Mouse (Mus musculus) CD4-positive, CD25-positive, alpha-beta regulatory T cell, adult 9 weeks (primary cell): Measurements from ENCODE around the gene Apobec2. TPM values are rescaled to one million over a fixed set of nuclear protein-coding genes. Genes with fewer than 3 reads are reported as not detected.

Source experiments
- polyA plus RNA-seq: library from polyadenylated mRNA; unstranded; fragments of 100-300 nt; shearing (Covaris generic); gene quantifications from one replicate; pipeline ENCODE4 v1.2.1, GENCODE M21; 2017

Gene Apobec2
- 8.5 TPM for polyA plus RNA-seq

GRCm38 (mm10) chr17:48432158-48432980 is at the start of gene Apobec2:
Gene Apobec2, minus strand, starts transcription at chr17:48432930.

DNA sequence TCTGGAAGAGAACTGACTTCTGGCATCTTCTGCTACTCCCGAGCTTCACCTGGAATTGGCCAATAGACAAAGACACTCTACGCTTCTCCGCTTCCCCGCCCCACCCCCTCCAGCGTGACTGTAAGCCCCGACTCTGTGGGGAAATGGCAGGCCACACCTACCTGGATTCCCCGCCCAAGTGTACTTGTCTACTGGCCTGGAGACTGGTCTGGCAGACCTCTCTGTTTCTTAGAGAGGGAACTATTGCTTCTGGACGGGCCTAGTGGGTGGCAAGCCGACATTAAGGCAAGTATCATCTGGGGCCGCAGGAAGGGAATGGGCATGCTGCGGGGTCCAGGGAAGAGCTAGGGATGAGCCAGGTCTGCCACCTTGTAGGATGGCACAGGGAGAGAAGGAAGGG is 22.0 kb upstream of the Apobec2 start, which contains the start of gene Unc5cl:
Unc5cl (plus strand) TSS at position 214 of the 400 bp plus-strand sequence.

GRCm38 (mm10) chr17:48451353-48451675 is 18.6 kb upstream of the Apobec2 start, which contains the start of gene Tspo2:
Gene Tspo2, minus strand, starts transcription at chr17:48451522.

GRCm38 (mm10) chr17:48409380-48410298 is 23.1 kb downstream of the Apobec2 start, which contains the start of the genes Nfya and Oard1:
Gene Nfya, minus strand, starts transcription at chr17:48409906.
Gene Oard1, plus strand, starts transcription at chr17:48410014.

Other genes with a start within 250 kb of the Apobec2 start
- gene Trem1, start 200.2 kb downstream of the Apobec2 start, polyA plus RNA-seq = not detected
- not detected for gene Trem3, start 185.2 kb downstream of the Apobec2 start, polyA plus RNA-seq
- gene Treml4, start 168.6 kb downstream of the Apobec2 start, polyA plus RNA-seq = 1.6 TPM
- gene Treml2, start 133.4 kb downstream of the Apobec2 start, polyA plus RNA-seq = 28.8 TPM
- gene B430306N03Rik, start 116.8 kb downstream of the Apobec2 start, polyA plus RNA-seq = 6.3 TPM
- gene Trem2, start 86.5 kb downstream of the Apobec2 start, polyA plus RNA-seq = not detected
- not detected for gene Treml1, start 73.0 kb downstream of the Apobec2 start, polyA plus RNA-seq
- gene Nfya, start 23.0 kb downstream of the Apobec2 start, polyA plus RNA-seq = 6.2 TPM
- gene Oard1, start 22.9 kb downstream of the Apobec2 start, polyA plus RNA-seq = 100 TPM
- gene Tspo2, start 18.6 kb upstream of the Apobec2 start, polyA plus RNA-seq = not detected
- 38.9 TPM for gene Unc5cl, start 22.0 kb upstream of the Apobec2 start, polyA plus RNA-seq